Mouse (Mus musculus): Measurements from ENCODE around the gene Ubac1.

GRCm38 (mm10) chr2:26048816-26049215, 27.3 kb upstream of the Ubac1 start:
- no peak for TF ChIP-seq CTCF (IDR thresholded peaks at IDR 0.05; ENCODE audit: extremely low read depth, insufficient read length, insufficient replicate concordance, low read depth, low read length)
- no peak for TF ChIP-seq POLR2A (IDR thresholded peaks at IDR 0.05; ENCODE audit: low read depth, low read length)

Measured in small intestine, adult 2 months (tissue).